Mouse (Mus musculus) left cerebral cortex, adult 9 months (tissue): ENCODE data around the gene Ihh.
A peak's percentile ranks its signal among the peaks of the same experiment; 100 is the strongest.

Source experiments
- DNase-seq, 2 experiments: peaks; one replicate each; pipeline ENCODE4 v3.0.0; 2022; ENCODE audit warnings: low spot score in 2 of 2

Ihh gene

DNA sequence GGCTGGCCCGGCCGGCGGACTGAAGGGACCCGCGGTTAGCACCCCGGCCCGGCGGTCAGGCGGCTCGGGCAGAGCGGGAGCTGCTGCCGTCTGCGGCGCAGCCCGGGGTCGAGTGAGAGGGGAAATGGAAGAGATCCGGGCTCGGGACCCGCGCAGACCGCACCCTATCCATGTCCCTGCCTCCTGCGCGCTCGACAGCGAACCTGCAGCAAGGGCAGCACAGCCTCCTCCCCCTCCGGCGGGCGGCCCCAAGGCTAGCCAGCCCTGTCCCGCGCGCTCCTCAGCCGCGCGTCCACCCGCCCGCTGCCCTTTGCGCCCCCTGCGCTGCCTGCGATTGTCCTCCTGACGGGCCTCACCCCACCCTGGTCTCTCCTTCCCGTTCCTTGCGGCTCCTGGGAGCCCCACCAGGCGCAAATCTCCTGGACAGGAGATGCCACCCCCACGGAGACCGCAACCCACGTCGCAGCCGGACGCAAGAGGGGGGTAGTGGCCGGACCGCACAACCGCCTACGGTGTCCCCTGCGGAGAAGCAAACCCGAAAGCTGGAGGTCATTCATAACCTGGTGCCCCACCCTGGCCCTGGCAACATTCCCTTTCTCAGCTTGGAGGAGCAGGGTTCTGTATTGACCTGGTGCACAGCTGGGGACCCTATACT lies at the start of gene Ihh:
Ihh (minus strand) TSS at position 117 of the 655 bp plus-strand sequence.
- DNase-seq: no peak

DNA sequence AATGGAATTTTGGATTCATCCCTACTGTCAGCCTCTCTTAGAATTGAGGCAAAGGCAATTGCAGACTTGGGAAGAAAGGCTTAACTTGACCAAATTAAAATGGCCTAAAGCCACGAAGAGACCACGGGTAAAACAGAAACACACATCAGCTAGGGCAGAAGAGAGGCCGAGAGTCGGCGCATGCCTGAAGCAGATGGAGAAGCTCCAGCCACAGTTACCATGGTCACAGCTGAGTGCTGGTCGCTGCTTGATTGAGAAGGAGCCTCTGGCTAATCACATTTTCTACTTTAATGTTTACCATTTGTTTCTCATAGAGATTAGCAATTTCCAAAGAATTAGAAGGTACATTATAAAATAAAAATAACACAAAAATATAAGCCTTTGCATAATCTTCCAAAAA lies 49.7 kb upstream of the Ihh start:
- DNase-seq: no peak

DNA sequence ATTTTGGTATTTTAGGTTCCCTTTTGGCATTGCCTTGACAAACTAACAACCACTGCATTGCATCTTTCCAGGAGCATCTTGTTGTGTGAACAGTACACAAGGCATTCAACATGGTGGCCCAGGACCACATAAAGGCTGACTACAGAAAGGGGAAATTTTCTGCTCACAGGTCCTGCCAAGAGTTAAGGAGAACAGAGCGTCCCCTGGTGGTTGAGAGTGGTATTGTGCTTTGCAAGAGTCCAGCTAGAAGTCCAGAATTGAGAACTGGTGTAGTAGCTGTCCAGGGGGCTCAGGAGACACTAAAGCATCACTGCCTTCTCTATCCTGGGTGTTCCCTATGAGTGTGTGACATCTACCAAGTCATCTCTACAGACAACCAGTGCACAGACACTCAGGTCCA lies 49.0 kb upstream of the Ihh start:
- peak in 1 of 2 experiments; percentile 34 for DNase-seq

DNA sequence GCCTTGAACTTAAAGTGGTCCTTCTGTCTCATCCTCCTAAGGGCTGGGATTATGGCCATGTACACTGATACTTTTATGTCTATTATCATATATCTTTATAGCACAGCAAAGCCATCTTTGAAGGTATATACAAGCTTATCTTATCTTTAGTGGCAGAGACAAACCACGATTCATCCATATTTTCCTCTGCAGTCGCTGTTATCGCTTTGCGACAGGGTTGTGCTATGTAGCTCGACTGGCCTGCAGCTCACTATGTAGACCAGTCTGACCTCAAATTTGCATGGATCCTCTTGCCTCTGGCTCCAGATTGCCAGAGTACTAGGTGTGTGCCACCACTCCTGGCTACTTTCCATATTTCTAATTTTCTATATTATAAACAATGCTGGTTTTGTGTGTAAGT lies 47.7 kb upstream of the Ihh start:
- no peak for DNase-seq

DNA sequence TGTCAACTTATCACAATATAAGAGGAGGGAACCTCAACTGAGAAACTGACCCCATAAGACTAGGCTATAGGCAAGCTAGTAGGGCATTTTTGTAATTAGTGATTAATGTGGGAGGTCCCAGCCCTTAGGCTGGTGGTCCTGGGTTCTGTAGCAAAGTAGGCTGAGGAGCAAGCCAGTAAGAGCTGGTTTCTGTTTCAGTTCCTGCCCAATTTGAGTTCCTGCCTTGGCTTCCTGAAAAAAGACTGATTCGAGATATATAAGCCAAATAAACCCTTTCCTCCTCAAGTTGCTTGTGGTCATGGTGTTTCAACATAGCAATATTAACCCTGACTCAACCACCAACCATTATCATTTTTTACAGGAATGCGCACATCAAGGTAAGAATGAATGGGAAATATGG lies 45.8 kb upstream of the Ihh start:
- no peak for DNase-seq

DNA sequence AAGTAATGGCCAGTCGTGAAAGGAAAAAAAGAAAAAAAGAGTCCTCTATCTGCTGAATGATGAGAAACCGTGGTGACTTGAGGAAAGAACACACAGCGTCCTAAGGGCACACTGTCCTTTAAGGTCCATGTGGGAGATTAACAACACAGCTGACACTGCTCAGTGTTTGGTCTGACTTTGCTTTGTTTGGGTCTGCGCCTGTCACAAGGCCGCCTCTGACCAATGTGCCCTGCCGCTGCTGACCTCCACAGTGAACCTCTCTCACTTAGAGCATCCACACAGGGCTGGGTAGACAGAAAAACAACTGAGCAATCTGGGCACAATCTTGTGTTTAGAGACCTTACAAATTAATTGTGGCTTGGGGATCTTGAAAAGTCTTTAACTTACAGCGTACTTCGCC lies 25.5 kb upstream of the Ihh start:
- DNase-seq: no peak

DNA sequence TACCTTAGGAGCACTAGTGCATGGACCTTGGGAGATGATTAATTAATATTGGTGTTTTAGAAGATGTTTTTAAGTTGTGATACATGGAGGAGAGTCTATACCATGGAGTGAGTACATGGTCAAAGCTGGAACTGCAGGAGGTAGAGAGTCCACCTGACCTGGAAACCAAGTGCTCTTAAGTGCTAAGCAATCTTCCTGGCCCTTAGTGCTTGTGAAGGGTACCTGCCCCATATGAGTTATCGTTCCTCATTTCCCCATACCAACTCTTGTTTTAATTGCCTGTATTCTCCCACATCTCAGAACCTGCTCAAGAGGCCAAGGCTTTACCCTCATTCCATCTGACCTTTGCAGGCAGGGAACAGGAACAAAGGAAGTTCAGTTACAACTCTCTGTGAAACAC lies 24.5 kb upstream of the Ihh start:
- DNase-seq: no peak

DNA sequence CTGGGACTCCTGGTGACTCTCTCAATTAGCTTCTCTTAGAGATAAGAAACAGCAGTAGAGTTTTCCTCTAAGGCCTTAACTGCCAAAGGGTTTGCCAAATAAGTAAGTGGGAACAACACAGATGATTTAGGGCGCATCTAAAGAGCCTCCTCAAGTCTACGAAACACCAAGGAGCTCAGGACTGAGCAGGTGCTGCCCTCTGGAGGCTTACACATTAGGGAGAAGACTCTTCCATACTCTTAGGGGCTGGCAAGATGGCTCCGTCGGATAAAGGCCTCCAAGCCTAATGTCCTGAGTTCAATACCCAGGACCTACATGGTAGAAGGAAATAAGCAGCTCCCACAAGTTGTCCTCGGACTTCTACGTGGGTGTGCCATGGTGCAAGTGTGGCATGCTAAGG lies 22.1 kb upstream of the Ihh start:
- DNase-seq: no peak

DNA sequence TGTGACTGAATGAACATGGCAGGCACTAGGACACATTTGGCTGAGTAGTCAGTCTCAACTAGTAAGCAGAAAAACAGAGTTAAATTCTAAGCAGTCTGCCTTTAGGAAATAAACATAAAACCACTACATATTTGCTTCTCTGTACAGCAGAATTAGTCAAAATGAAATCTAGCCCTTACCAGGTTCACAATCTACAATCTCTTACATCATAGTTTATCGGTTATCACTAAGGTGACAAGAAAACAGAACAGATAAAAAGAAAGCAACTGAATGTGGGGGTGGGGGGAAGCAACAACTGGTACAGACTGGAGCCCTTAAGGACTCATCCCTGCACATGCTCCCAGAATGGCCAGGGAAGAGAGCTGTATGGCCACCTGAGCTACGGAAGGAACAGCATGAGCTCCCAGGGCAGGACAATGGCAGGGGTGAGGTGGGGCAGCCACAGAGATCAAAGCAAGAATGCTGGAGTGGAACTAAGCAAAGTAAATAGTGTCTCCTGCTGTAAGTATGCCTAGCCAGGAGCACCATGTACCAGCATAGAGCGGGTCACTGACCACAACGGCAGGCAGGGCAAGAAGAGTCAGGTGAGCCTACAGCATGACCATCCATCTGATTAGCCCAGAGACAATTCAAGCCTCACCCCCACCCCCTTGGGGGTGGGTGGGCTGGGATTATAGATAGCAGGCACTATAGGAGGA lies 20.0 kb upstream of the Ihh start:
- DNase-seq: no peak

DNA sequence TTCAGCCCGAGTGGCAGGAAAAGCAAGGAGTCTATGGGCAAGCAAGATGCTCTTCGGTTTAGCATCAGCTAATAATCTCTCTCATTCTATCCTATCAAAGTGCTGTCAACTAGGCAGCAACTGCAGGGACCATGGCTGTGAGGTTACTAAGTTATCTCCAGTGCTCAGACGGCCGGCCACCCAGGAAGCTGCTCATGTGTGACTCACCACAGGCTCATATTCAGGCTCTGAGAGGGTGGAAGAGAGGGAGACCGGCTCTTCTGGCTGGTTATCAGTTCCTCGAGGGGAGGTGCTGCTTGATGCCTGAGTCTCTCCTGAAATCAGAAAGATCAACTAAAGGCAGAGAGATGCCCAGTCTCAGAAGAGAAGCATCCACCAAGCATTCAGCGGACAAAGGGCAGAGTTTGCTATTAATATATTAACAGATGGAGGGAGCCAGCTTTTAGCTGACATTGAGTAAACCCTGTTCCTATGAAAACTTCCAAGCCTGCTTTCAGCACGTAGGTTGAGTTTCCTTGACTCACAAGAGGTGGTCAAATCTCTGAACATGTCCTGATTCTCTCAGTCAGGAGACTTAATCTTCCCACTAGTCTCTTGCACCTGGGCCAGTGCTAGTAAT lies 16.6 kb upstream of the Ihh start:
- no peak for DNase-seq

DNA sequence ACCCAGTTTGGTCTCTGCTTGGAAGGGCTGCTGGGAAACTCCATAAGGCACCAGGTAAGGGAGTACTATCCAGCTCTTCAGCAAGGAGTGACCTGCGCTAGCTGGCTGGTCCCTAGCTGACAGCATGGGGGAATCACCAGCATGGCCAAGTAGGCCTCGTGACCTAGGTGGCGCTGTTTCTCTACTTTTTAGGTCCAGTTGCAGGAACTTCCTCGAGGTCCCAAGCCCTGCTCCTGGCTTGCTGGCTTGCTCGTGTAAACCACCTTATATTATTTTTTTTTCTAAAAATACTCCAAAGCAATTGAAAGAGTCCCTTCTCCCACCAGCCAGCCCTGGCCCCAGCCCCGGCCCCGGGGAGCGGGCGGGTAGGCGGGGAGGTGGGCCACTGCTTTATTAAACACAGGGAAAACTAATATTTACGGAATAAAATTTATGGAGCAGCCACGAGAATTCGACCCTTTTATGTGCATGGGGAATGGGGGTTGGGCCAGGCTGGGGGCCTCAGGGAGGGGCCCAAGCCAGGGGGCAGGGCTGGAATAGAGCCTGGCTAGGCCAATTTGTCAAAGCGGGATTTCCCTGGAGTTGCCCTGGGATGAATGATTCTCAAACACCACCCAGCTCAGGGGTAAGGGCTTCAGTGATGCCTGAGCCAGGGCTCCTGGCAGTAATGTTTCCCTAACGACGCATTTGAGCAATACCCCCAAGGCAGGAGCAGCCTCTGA lies 13.2 kb upstream of the Ihh start:
- DNase-seq: peak in 1 of 2 experiments; percentile 74

DNA sequence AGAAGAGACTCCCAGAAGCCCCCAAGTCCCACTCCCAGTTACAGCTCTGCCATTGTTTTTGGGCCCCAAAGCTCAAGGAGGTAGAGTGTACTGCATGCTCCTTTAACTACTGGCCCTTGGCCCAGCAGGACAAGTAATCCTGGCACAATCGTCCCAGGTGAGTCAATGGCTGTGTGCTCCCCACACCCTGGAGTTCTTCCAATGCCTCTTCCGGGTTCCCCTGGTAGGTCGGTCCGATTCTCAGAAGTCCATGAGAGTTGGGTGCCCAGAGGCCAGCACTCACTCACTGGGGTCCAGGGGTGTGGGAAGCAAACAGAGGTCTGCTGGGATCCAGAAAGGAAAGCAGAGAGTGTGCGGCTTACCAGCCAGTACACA lies 11.4 kb upstream of the Ihh start:
- DNase-seq: no peak

DNA sequence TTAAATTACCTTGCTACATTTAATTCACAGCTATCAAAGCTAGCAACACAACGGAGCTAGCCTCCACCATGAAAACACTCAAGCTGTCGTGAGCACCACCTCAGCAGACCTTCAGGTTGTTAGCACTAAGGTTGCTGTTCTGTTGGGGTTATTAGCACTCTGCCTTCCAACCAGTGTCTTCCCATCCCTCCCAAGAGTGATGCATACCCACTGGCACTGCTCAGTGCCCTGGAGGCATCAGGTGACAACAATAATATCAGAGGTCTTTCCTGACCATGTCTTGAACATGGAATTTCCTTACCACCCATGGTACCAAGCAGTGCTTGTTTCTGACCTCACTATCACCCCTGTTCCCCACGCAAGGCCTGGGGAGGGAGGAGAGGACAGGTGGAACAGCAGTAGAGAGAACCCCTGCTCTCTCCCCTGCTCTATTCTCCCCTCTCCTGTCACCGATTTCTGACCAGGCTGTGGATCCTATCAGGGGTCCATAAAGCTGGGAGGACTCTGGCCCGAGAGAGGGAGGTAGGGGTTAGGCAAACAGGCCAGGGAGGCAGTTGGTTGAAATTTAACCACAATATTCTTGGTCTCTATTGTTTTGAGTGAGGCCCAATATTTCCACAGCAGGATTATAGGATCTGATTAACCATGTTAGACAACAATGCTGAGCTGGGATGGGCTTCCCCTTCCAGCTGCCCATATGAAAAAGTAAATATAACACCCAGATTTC lies 10.8 kb upstream of the Ihh start:
- DNase-seq: no peak

DNA sequence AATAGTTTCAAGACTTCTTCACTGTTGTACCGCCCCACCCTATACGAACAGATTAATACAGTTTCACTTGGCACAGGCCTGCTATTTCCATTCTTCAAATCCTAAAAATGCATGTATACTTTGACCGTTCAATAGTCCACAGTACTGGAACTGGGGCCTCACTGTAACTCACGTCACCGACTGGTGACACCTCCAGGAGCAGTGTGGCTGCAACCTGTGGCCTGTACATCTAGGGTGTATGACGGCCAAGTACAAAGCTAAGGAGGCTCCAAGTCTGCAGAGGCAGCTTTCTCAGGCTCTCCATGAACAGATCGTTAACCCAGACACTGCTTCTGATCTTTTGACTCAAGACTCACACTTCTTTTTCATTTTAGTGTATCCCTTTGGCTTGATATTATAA lies 10.2 kb upstream of the Ihh start:
- DNase-seq: no peak

DNA sequence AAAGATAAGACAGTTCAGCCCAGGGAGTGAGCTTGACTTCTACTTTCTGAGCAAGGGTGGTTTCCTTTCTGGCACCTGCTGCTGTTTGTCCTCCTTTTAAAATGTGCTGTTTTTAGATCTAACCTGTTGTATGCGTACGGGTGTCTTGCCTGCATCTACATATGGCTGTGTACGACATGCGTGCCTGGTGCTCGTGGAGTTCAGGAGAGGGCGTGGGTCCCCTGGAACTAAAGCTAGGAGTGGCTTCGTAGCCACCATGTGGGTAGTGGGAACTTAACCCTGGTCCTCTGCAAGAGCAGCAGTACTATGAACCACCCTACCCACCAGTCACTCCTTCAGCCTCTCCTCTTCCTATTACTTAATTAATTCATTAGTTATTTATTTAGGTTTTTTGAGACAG lies 8.6 kb upstream of the Ihh start:
- DNase-seq: no peak

DNA sequence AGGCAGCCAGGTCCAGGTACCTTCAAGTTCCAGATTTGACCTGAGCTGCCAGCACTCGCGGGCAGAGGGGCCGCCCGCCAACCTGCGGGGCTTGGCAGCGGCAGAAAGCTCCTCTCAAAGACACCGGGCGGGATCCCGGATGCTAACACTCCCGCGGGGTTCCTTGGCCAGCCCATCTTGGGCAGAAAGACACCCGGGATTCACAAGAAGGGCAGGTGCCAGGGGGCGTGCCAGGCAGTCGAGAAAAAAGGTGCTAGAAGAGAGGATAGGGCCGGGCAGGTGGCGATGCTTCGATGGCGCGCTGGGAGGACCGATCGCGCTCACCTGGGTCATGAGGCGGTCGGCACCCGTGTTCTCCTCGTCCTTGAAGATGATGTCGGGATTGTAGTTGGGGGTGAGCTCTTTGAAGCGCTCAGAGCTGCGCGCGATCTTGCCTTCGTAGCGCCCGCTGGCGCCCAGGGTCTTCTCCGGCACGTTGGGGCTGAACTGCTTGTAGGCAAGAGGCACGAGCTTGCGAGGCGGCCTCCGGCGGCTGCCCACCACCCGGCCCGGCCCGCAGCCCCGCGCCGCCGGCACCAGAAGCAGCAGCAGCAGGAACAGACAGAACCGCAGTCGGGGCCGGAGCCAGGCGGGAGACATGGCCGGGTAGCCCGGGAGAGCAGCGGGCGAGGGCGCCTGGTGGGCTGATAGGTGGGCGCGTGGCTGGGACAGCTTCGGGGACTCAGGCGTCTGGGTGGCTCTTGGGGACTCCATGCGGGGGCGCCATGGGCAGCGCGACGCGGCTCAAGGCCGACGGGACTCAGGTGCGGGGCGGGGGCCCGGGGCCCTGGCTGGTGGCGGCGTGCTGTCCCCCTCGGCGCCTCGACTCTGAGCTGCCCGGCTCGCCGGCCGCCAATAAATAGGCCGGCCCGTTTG lies 639 bp downstream of the Ihh start:
- DNase-seq: no peak

DNA sequence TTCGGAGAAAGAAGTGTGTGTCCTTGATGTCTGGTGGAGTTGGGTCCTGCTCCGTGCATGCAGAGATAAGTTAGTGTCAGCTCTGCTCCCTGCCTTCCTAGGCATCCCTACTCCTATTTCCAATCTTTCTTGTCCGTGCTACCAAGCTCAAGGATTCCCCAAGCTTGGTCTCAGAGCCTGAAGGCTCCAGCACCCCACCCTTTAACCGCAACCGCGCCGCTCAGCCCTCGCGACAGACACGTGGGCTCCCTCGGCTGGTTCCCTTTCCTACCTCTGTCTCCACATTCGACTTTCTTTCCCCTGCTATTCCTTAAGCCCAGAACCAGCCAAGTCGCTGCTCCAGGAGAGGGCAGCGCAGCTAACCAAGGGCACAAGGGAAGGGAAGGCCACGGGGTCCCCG lies 1.4 kb downstream of the Ihh start:
- no peak for DNase-seq

DNA sequence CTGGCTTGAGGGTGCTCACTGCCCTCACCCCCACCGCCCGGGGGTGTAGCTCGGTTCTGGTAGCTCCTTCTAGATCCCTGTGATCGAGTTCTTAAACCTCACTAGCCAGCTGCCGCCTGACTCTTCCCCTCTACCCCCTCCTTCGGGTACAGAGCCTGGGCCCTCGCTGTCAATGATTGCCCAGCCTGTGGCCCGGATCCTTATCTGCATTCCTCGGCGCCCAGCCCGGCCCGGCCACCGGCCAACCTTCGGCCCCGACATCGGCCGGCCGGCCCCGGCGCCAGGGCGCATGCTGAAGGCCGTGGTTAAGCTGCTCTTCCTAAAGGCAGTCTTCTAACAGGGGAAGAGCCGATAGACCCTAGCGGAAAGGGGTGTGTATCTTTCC lies 1.8 kb downstream of the Ihh start:
- DNase-seq: no peak

DNA sequence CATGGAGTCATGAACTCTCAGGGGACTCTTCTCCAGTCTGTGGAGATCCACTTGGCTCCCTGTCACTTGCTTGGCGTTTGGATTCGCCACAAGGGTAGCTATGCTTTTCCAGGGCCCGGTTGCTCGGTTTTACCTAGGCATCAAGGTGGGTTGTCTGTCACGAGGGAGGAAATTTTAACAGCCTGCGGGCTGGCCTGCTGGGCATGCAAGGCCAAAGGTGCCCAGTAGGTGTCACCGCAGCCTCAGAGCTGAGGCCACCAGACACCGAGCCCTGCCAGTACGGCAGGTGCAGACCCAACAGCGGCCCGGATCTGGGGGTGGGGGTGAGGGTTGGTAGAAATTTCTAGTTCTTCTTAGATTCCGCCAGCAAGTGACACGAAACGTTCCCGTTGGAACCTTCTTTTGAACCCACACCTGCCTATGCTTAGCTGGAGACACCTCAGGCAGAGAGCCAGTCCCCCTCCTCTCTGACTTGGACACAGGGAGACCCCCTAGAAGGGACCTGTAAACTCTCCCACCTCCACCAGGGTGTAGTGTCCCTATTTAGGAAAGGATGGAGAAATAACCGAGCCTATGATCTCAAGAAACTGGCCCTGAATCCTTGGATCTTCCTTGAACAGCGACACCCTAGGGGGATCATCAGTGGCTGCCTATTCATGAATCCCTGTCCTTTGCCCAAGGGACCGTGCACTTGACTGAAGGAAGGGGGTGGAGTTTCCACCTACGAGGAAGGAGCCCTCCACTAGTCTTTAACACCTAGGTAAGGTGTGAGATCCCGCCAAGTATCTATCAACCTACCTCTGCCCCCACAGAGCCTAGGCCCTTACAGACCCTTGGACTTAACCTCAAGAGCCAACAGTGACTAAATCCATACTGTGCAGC lies 2.4 kb downstream of the Ihh start:
- DNase-seq: peak in 1 of 2 experiments; percentile 40
